Mouse (Mus musculus) cerebellum, adult 2 months (tissue): Measurements from ENCODE around the gene Clasrp.

Experiments used
- CTCF ChIP-seq: fragments of 200-500 bp; IDR thresholded peaks from 2 replicates; pipeline ENCODE4 v1.5.1; 2011; ENCODE audit warnings: low read depth, mild to moderate bottlenecking, control low read depth, low read length, moderate library complexity, borderline replicate concordance; ENCODE audit not compliant: insufficient read depth
- POLR2A ChIP-seq: fragments of 200-500 bp; IDR thresholded peaks from 2 replicates; pipeline ENCODE4 v1.6.1; 2011; ENCODE audit warnings: low read length, control low read depth, borderline replicate concordance; ENCODE audit not compliant: insufficient read depth

GRCm38 (mm10) chr7:19635074-19635827, 31.0 kb upstream of the Clasrp start:
- TF ChIP-seq POLR2A (no peak), CTCF (no peak)
